Comparison of ENCODE assay signal across 8 mouse cellular contexts in genomic region chr10:111834925-111835823, GRCm38 (mm10).
A peak's percentile ranks its signal among the peaks of the same experiment; 100 is the strongest.
DNase-seq lines count a peak whose midpoint lies in the region; ATAC-seq and TF ChIP-seq lines count a peak whose summit lies in the region.

No protein-coding gene starts in this region.

- peaks cover 3% of the 10 kb centered on the region for H3K4me1 ChIP-seq in testis, adult 2 months (ENCODE audit: control insufficient read depth, insufficient read depth, low read length)
- peaks cover 9 to 20% of the 10 kb centered on the region in 2 experiments for H3K4me1 ChIP-seq in liver, embryonic 14.5 days (replicated peaks; ENCODE audit: control insufficient read depth in 2 of 2, insufficient read depth in 2 of 2, low read length in 1 of 2)

- H3K27ac ChIP-seq in testis, adult 2 months (ENCODE audit: control insufficient read depth, insufficient read depth, low read depth, low read length) = 0 out of 2 replicates have a peak overlapping the region, but pooled peaks have one; percentile 42
- no peak overlapping the region for H3K27ac ChIP-seq in liver, embryonic 14.5 days

- no peak for TF ChIP-seq EP300 in liver, embryonic 14.5 days (IDR thresholded peaks at IDR 0.05; ENCODE audit: low read depth)

- H3K9me3 ChIP-seq in liver, embryonic 14.5 days (ENCODE audit: control insufficient read depth, low read length) = no peaks in the 10 kb centered on the region

- TF ChIP-seq POLR2A in testis, adult 2 months (IDR thresholded peaks at IDR 0.05; ENCODE audit: control insufficient read depth, low read depth, low read length) = no peak

- ATAC-seq in liver, embryonic 14.5 days (ENCODE audit: insufficient read depth) = peak; percentile 48

- no peak for TF ChIP-seq CTCF in testis, adult 2 months (IDR thresholded peaks at IDR 0.05; ENCODE audit: control insufficient read depth, insufficient read depth, insufficient replicate concordance, low read depth, low read length)
- TF ChIP-seq CTCF in liver, embryonic 14.5 days (IDR thresholded peaks at IDR 0.05; ENCODE audit: low read depth) = no peak

- H3K9ac ChIP-seq in liver, embryonic 14.5 days (replicated peaks) = 0 out of 2 replicates have a peak overlapping the region, but pooled peaks have one; percentile 9

- no peaks in the 10 kb centered on the region for H3K36me3 ChIP-seq in testis, adult 2 months (ENCODE audit: control insufficient read depth, insufficient read depth, low read length)
- H3K36me3 ChIP-seq in liver, embryonic 14.5 days (replicated peaks; ENCODE audit: control insufficient read depth, insufficient read depth, low read depth) = no peaks in the 10 kb centered on the region

- WGBS in liver, embryonic 14.5 days (ENCODE audit: insufficient replicate concordance) = 25% methylated on average over 11 of the region's 11 CpGs

- no peak overlapping the region for H3K4me3 ChIP-seq in testis, adult 2 months (ENCODE audit: control insufficient read depth, low read depth, low read length)
- no peak overlapping the region for H3K4me3 ChIP-seq in liver, embryonic 14.5 days (ENCODE audit: insufficient read depth in 1 of 2, low read depth in 2 of 2, low read length in 2 of 2)

- peak overlapping the region; percentile 14; the same call in 1 of the 2 replicates for H3K4me2 ChIP-seq in liver, embryonic 14.5 days (ENCODE audit: low read depth)

- DNase-seq in adrenal gland, adult 2 months = peak; percentile 50
- no peak for DNase-seq in adrenal gland, adult 18-20 months (ENCODE audit: low spot score in 2 of 2)
- no peak for DNase-seq in testis, postnatal 14 days (ENCODE audit: low spot score)
- no peak for DNase-seq in liver, embryonic 14.5 days (ENCODE audit: low read depth in 3 of 3, low spot score in 3 of 3)
- DNase-seq in right cerebral cortex, postnatal 14 days = no peak
- DNase-seq in frontal cortex, postnatal 14 days (ENCODE audit: low spot score in 2 of 2) = no peak
- DNase-seq in frontal cortex, postnatal 10 days (ENCODE audit: low spot score in 2 of 2) = no peak

- H3K27me3 ChIP-seq in testis, adult 2 months (ENCODE audit: control insufficient read depth, insufficient read depth, low read length) = no peaks in the 10 kb centered on the region
- H3K27me3 ChIP-seq in liver, embryonic 14.5 days (ENCODE audit: control insufficient read depth, insufficient read depth, low read length) = no peaks in the 10 kb centered on the region
